Mouse (Mus musculus) limb, embryonic 12.5 days (tissue): ENCODE data around the gene Elf3. TPM values are rescaled to one million over a fixed set of nuclear protein-coding genes. Genes with fewer than 3 reads are reported as not detected.
A peak's percentile ranks its signal among the peaks of the same experiment; 100 is the strongest.

Experiments used
- ATAC-seq: fragments of 200-750 bp; cut with Nextera tagmentation; 2 replicates; pipeline ENCODE4 v1.8.0; 2017; ENCODE audit warnings: low read depth, moderate TSS enrichment; ENCODE audit not compliant: insufficient number of reproducible peaks, insufficient read depth, low FRiP score, low TSS enrichment
- H3K27ac ChIP-seq: fragments of 300-500 bp; sonication (generic); 2 replicates; pipeline ENCODE4 v1.5.1; 2016; ENCODE audit warnings: mild to moderate bottlenecking, moderate library complexity
- H3K27me3 ChIP-seq: fragments of 300-500 bp; sonication (generic); 2 replicates; pipeline ENCODE4 v1.6.1; 2016; ENCODE audit warnings: mild to moderate bottlenecking, moderate library complexity
- H3K36me3 ChIP-seq: fragments of 300-500 bp; sonication (generic); 2 replicates; pipeline ENCODE4 v1.6.1; 2016; ENCODE audit warnings: mild to moderate bottlenecking, moderate library complexity
- H3K4me1 ChIP-seq: fragments of 300-500 bp; sonication (generic); replicated peaks from 2 replicates; pipeline ENCODE4 v1.6.1; 2016
- H3K4me2 ChIP-seq: fragments of 300-500 bp; sonication (generic); 2 replicates; pipeline ENCODE4 v1.6.1; 2016; ENCODE audit warnings: mild to moderate bottlenecking, moderate library complexity
- H3K4me3 ChIP-seq: fragments of 300-500 bp; sonication (generic); replicated peaks from 2 replicates; pipeline ENCODE4 v1.5.1; 2016; ENCODE audit warnings: mild to moderate bottlenecking
- H3K9ac ChIP-seq: fragments of 300-500 bp; sonication (generic); replicated peaks from 2 replicates; pipeline ENCODE4 v1.6.1; 2016; ENCODE audit warnings: mild to moderate bottlenecking, moderate library complexity
- H3K9me3 ChIP-seq: fragments of 300-500 bp; sonication (generic); 2 replicates; pipeline ENCODE4 v1.6.1; 2016; ENCODE audit warnings: mild to moderate bottlenecking, moderate library complexity
- WGBS: fragments of 180-500 bp; shearing (Covaris S2); methylation state at CpG from one replicate; pipeline ENCODE4 v1.1.7; 2016; 5-methylcytosine and 5-hydroxymethylcytosine counted together
- polyA plus RNA-seq: library from polyadenylated mRNA; unstranded; fragments of >200 nt; fragmentation: Nextera tagmentation; extraction: Ambion mirVana; gene quantifications from 2 replicates; pipeline ENCODE4 v1.2.1, GENCODE M21; 2016

Elf3 gene
- polyA plus RNA-seq, result 5.7 and 6.0 TPM in 2 replicates

DNA sequence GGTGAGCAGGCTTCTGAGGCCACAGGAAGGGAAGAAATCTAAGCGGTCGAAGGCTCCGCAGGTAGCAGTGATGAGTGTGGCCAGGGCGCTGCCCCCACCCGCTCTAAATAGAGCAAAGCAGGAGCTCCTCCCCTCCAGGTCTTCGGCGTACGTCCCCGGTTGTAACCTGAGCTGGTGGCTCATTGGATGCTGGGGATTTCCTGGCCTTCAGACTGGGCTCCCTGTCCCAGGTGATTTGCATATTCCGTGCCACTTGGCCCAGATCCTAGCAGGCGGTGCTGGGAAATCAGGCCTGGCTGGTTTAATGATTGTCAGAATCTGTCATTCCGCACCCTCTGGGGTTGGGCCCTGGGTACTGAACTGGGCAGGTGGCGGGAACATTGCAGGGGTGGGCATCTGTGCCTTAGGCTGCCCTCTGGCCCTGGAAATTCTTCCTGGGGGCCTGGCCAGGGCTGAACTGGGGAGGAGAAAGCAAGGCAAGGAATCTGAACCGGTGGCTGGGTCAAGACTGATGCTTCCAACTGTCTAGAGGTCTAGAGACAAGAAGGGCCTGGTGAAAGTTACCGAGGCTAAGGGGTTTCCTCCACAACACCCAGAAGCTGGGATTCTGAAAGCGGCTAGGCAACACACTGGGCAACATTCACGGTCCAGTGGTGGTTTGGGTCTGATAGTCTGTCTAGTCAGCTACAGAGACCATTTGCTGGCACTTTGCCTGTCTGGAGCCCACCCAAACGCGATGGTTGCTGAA, at the start of gene Elf3:
TSS of gene Elf3 (minus strand) at position 189 of the 748 bp plus-strand sequence.
- Histone ChIP-seq H3K27ac (peak within 1 kb of the TSS; percentile 86), H3K27me3 (no peaks in the 10 kb centered on the region), H3K4me1 (peaks cover 26% of the 10 kb centered on the region), H3K36me3 (peaks cover 23% of the 10 kb centered on the region), H3K4me3 (peak within 1 kb of the TSS; percentile 34), H3K9me3 (no peaks in the 10 kb centered on the region), H3K9ac (peak within 1 kb of the TSS; percentile 54), H3K4me2 (peak within 1 kb of the TSS; percentile 67)
- 3% methylated on average over 19 of the region's 19 CpGs for WGBS
- ATAC-seq, result peak; percentile 62; the same call in 1 of the 2 replicates

DNA sequence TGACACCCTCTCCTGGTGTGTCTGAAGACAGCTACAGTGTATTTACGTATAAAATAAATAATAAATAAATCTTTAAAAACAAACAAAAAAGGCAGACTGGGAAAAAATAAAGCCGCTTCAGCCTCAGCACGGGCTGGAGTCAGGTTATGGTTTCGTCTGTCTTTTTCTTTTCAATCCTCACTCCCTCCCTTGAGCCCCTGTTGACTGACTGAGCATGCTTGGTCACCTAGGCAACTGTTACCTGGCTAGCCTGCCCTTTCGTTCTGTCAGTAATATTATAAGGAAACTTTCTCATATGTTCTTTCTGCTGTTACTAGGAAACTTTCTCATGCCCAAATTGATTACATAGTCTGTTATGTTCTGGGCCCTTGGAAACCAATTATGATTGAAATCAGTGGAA, 32.5 kb upstream of the Elf3 start:
- no peak overlapping the region for H3K4me3 ChIP-seq
- H3K4me1 ChIP-seq, result no peaks in the 10 kb centered on the region
- no peak for ATAC-seq
- H3K9me3 ChIP-seq, result no peaks in the 10 kb centered on the region
- no peak overlapping the region for H3K9ac ChIP-seq
- H3K27me3 ChIP-seq, result no peaks in the 10 kb centered on the region
- H3K27ac ChIP-seq, result no peak overlapping the region
- peaks cover 14% of the 10 kb centered on the region for H3K36me3 ChIP-seq
- H3K4me2 ChIP-seq, result no peak overlapping the region
- 81% methylated on average over 5 of the region's 5 CpGs for WGBS

DNA sequence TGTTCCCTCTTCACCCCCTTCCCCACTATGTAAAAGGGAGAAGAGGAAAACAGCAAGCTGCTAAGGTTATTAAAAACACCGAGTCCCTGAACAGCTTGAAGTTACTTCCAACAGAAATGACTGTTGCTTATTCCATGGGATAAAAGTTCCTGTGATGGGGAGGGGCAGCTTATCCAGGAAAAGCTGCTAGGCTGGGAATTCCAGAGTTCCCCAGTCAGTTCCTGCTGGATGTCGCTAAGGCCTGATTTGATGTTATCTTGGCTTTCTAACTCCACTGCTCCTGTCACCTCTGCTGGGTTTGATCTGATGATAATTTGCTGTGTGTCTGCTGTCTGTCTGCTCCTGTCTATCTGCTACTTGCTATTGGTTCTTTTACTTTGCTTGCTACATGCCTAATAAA, 27.9 kb upstream of the Elf3 start:
- Histone ChIP-seq H3K27me3 (no peaks in the 10 kb centered on the region), H3K9me3 (no peaks in the 10 kb centered on the region), H3K4me2 (no peak overlapping the region), H3K4me1 (0 out of 2 replicates have a peak, but pooled peaks cover 18% of the 10 kb centered on the region), H3K9ac (no peak overlapping the region), H3K4me3 (no peak overlapping the region), H3K27ac (no peak overlapping the region), H3K36me3 (no peaks in the 10 kb centered on the region; the same call in 1 of the 2 replicates)
- WGBS, result 65% methylated on average over 2 of the region's 2 CpGs
- no peak for ATAC-seq

DNA sequence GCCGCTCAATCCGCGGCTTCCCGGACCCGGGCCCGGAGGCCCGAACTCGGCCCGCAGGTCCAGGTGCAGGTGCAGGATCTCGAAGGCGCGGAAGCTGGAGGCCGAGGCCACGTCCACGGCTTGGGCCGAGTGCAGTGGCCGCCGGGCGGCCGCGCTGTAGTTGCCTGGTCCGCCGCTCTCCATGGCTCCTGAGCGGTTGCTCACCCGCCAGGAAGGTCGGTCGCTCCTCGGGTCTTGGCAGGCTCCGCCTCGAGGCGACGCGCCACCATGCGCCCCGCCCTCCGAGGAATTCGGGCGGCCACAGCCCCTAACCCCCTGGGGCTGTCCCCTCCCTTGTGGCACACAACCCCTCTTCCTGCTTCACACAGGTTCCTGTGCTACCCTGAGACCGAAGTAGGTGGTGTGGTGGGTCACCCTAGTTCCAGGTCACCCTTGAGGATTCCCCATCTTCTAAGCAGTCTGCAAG, 25.5 kb upstream of the Elf3 start, which contains the start of gene Rnpep:
TSS of gene Rnpep (minus strand) at position 259 of the 466 bp plus-strand sequence.
- Histone ChIP-seq H3K27ac (peak within 1 kb of the TSS; percentile 92), H3K36me3 (peaks cover 11% of the 10 kb centered on the region), H3K4me1 (0 out of 2 replicates have a peak, but pooled peaks cover 18% of the 10 kb centered on the region), H3K4me3 (peak within 1 kb of the TSS; percentile 81), H3K9me3 (no peaks in the 10 kb centered on the region), H3K27me3 (no peaks in the 10 kb centered on the region), H3K9ac (peak within 1 kb of the TSS; percentile 90), H3K4me2 (peak within 1 kb of the TSS; percentile 74)
- ATAC-seq, result peak; percentile 82
- under 1% methylated on average over 39 of the region's 39 CpGs for WGBS

DNA sequence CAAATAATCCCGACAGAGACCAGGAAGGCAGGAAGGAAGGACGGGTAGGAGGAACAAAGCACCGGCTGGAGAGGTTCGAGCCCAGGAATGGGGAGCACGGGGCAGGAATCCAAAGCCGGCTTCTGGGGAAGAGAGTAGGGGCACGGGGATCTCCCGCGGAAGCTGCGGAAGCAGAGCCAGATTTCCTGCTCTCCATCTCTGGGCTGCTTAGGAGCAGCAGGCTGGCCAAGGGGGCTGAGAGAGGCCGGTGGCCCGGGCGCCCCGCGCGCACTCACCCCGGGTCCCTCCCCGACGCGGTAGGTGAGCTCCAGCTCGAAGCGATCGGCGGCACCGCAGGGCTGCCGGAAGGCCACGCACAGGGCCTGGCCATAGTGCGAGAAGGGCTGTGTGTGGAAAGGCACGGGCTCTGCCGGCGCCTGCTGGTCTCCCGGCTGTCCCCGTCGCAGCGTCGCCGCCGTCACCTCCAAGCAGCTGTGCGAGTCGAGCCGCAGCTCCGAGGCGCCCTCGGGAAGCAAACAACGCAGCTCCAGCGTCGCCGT, 25.0 kb upstream of the Elf3 start:
- H3K9me3 ChIP-seq, result no peaks in the 10 kb centered on the region
- H3K4me1 ChIP-seq, result 0 out of 2 replicates have a peak, but pooled peaks cover 18% of the 10 kb centered on the region
- peak; percentile 79 for ATAC-seq
- peak overlapping the region; percentile 74 for H3K4me2 ChIP-seq
- H3K9ac ChIP-seq, result peak overlapping the region; percentile 90
- WGBS, result under 1% methylated on average over 48 of the region's 48 CpGs
- peak overlapping the region; percentile 92 for H3K27ac ChIP-seq
- peaks cover 16% of the 10 kb centered on the region for H3K36me3 ChIP-seq
- H3K27me3 ChIP-seq, result no peaks in the 10 kb centered on the region
- peak overlapping the region; percentile 81 for H3K4me3 ChIP-seq

DNA sequence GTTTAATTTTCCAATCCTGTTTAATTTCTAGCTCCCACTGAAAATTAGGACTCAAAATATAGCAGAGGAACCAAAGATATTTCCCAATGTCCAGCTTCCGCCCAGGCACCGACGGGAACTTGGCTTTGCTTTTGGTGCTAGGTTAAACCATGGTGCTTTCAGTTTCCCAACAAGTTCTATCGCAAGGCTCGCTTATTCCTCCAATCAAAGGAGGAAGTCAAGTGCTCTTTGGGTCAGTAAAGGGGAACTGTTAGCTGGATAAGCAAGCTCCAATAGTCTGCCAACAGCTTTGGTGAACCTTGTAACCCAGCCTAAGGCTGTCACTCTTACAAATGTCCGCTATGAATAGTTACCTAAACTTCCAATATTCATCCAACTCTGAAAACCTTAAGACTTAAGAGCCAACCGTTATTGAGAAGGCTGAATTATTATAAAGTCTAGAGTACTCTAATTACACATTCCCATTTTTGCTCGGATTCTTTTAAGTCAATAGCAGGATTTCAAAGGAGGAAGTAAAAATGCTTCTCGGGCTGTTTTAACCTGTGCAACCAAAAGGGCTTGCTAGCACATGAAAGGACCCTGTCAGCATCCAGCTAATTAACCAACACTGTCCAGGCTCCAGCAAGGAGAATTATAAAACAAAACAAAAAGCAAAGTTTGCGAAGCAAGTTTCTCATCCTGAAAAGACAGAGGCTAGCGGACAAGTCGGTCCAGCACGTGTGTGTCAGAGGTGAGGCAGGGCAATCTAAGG, 24.3 kb upstream of the Elf3 start:
- H3K4me1 ChIP-seq, result 0 out of 2 replicates have a peak, but pooled peaks cover 18% of the 10 kb centered on the region
- no peak for ATAC-seq
- peak overlapping the region; percentile 90 for H3K9ac ChIP-seq
- H3K4me3 ChIP-seq, result peak overlapping the region; percentile 81
- peak overlapping the region; percentile 74 for H3K4me2 ChIP-seq
- peak overlapping the region; percentile 92; the same call in 1 of the 2 replicates for H3K27ac ChIP-seq
- WGBS, result 40% methylated on average over 13 of the region's 13 CpGs
- H3K9me3 ChIP-seq, result no peaks in the 10 kb centered on the region
- H3K36me3 ChIP-seq, result peaks cover 22% of the 10 kb centered on the region
- H3K27me3 ChIP-seq, result no peaks in the 10 kb centered on the region

DNA sequence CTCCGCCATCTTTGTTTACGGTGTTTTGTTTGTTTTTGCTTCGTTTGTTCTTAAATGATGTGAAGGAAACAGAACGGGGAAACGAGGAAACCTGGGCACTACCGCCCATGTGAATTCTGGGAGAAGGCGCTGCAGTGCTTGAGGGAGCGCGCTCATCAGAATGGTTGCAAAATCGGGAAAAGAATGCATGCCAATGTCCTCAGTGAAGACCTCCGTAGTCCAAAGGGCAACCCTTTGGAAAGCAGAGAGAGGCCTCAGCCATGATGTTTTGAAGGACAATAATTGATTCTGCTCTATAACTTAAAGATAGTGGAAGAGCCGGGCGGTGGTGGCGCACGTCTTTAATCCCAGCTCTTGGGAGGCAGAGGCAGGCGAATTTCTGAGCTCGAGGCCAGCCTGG, 23.5 kb upstream of the Elf3 start:
- Histone ChIP-seq H3K4me1 (0 out of 2 replicates have a peak, but pooled peaks cover 18% of the 10 kb centered on the region), H3K36me3 (peaks cover 31% of the 10 kb centered on the region), H3K4me3 (no peak overlapping the region), H3K27me3 (no peaks in the 10 kb centered on the region), H3K27ac (no peak overlapping the region), H3K4me2 (no peak overlapping the region), H3K9me3 (no peaks in the 10 kb centered on the region), H3K9ac (no peak overlapping the region)
- WGBS, result 96% methylated on average over 17 of the region's 17 CpGs
- ATAC-seq, result no peak

GRCm38 (mm10) chr1:135280646-135281045, 22.3 kb upstream of the Elf3 start:
- Histone ChIP-seq H3K27ac (no peak overlapping the region), H3K36me3 (peaks cover 42% of the 10 kb centered on the region), H3K4me3 (no peak overlapping the region), H3K9me3 (no peaks in the 10 kb centered on the region), H3K4me1 (0 out of 2 replicates have a peak, but pooled peaks cover 18% of the 10 kb centered on the region), H3K27me3 (no peaks in the 10 kb centered on the region), H3K4me2 (no peak overlapping the region), H3K9ac (no peak overlapping the region)
- WGBS, result 85% methylated on average over 9 of the region's 9 CpGs
- no peak for ATAC-seq

GRCm38 (mm10) chr1:135271371-135271770, 13.0 kb upstream of the Elf3 start:
- no peaks in the 10 kb centered on the region for H3K4me1 ChIP-seq
- H3K9me3 ChIP-seq, result no peaks in the 10 kb centered on the region
- H3K4me2 ChIP-seq, result no peak overlapping the region
- H3K9ac ChIP-seq, result no peak overlapping the region
- no peak overlapping the region for H3K4me3 ChIP-seq
- peaks cover 84% of the 10 kb centered on the region for H3K36me3 ChIP-seq
- no peak for ATAC-seq
- H3K27me3 ChIP-seq, result no peaks in the 10 kb centered on the region
- H3K27ac ChIP-seq, result no peak overlapping the region
- WGBS, result 84% methylated on average over 9 of the region's 9 CpGs

DNA sequence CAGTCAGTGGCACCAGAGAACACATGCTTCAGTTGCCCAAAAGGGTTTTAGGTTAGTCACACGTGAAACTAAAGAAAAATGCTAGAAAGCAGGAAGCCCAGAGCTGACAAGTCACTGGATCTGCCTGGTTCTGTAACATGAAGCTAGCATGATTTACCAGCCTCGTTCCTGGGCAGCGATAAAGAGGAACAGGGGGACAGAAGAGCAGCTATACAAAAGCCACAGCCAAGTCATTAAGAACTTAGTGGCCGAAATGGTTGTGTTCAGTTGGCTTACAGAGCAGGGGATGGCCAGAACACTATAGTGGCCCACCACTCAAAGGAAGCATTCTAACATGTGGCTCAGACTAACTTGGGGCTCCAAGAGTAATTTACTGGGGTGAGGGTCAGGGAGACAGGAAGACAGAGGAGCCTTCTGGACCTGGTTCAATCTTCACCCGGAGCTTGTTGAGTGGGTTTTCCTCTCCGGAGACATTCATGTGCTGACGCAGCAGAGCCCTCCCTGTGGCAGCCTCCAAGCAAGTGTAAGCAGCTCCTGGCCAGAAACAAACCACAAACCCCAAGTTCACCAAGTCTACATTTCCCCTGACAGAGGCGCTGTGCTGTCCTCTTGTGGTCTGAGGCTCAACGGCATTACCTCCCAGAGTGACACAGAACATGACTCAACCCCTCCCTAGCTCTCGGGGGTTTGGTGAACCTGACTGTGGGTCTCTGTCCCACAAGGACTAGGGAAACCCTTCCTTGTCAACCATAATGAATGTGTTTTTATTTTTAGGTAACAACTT, 9.5 kb upstream of the Elf3 start:
- no peak overlapping the region for H3K27ac ChIP-seq
- peaks cover 95% of the 10 kb centered on the region for H3K36me3 ChIP-seq
- no peak overlapping the region for H3K4me2 ChIP-seq
- whole genome bisulfite sequencing, result 87% methylated on average over 10 of the region's 10 CpGs
- no peak overlapping the region for H3K4me3 ChIP-seq
- no peaks in the 10 kb centered on the region for H3K9me3 ChIP-seq
- H3K9ac ChIP-seq, result no peak overlapping the region
- no peak for ATAC-seq
- no peaks in the 10 kb centered on the region for H3K4me1 ChIP-seq
- H3K27me3 ChIP-seq, result no peaks in the 10 kb centered on the region
